In the genomic region with DNA sequence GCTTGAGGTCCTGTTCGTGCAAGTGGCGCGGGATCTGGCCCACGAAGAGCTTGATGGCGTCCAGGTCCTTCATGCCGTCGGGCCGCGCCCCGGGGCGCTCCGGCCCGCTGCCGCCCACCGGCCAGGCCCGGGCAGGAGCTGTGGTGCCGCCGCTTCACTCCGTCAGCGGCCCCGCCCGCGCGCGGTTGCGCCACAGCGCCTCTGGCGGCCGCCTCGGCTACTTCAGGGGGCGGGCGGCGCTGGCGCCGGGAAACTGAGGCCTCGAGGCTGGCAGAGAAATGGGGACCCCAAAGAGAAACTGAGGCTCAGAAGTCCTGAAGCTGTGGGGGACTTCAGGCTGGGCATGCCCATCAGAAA, we compare ENCODE assay signal across 7 mouse cellular contexts. TPM values are rescaled to one million over a fixed set of nuclear protein-coding genes. Genes with fewer than 3 reads are reported as not detected.
DNase-seq lines count a peak whose midpoint lies in the region; ATAC-seq and TF ChIP-seq lines count a peak whose summit lies in the region.

TSS of gene Celf5 (minus strand) at position 177 of the 357 bp plus-strand sequence.

- H3K4me3 ChIP-seq in cortical plate, adult 2 months (ENCODE audit: insufficient read depth, low read length), result peak within 1 kb of the TSS; percentile 99
- H3K4me3 ChIP-seq in heart, embryonic 15.5 days, result peak within 1 kb of the TSS; percentile 54
- H3K4me3 ChIP-seq in lung, embryonic 15.5 days, result peak within 1 kb of the TSS; percentile 39
- H3K4me3 ChIP-seq in olfactory bulb, adult 2 months (ENCODE audit: insufficient read depth, low read depth, low read length), result peak within 1 kb of the TSS; percentile 62

- H3K27ac ChIP-seq in cortical plate, adult 2 months (ENCODE audit: insufficient read depth, low read length), result peak within 1 kb of the TSS; percentile 93
- no peak within 1 kb of the TSS for H3K27ac ChIP-seq in heart, embryonic 15.5 days
- H3K27ac ChIP-seq in lung, embryonic 15.5 days, result no peak within 1 kb of the TSS
- H3K27ac ChIP-seq in olfactory bulb, adult 2 months (ENCODE audit: insufficient read depth, low read depth, low read length), result peak within 1 kb of the TSS; percentile 76

- DNase-seq in NIH3T3 (ENCODE audit: low read depth), result peak; percentile 81
- peak in 1 of 2 experiments; percentile 64 for DNase-seq in layer of hippocampus, adult 8-10 months (ENCODE audit: low spot score in 2 of 2)

- peaks cover 48% of the 10 kb centered on the region for H3K27me3 ChIP-seq in heart, embryonic 15.5 days
- peaks cover 31% of the 10 kb centered on the region for H3K27me3 ChIP-seq in lung, embryonic 15.5 days

- no peaks in the 10 kb centered on the region for H3K9me3 ChIP-seq in heart, embryonic 15.5 days (replicated peaks)
- no peaks in the 10 kb centered on the region for H3K9me3 ChIP-seq in lung, embryonic 15.5 days

- H3K36me3 ChIP-seq in heart, embryonic 15.5 days, result peaks cover 11% of the 10 kb centered on the region
- H3K36me3 ChIP-seq in lung, embryonic 15.5 days, result peaks cover 11% of the 10 kb centered on the region; the same call in 1 of the 2 replicates

- WGBS in heart, embryonic 15.5 days, result 0% methylated on average over 20 of the region's 36 CpGs
- 0% methylated on average over 35 of the region's 36 CpGs for WGBS in lung, embryonic 15.5 days
- WGBS in olfactory bulb, adult 2 months, result under 1% methylated on average over 36 of the region's 36 CpGs

- TF ChIP-seq POLR2A in cortical plate, adult 2 months (IDR thresholded peaks at IDR 0.05; ENCODE audit: extremely low read depth, insufficient read depth, low read length), result peak; percentile 30; the same call in 1 of the 2 replicates
- TF ChIP-seq POLR2A in olfactory bulb, adult 2 months (IDR thresholded peaks at IDR 0.05; ENCODE audit: insufficient read depth, low read depth, low read length), result peak; percentile 67

- peaks cover 7% of the 10 kb centered on the region; the same call in 1 of the 2 replicates for H3K4me1 ChIP-seq in cortical plate, adult 2 months (ENCODE audit: control insufficient read depth, insufficient read depth, low read length)
- peaks cover 12% of the 10 kb centered on the region for H3K4me1 ChIP-seq in heart, embryonic 15.5 days (replicated peaks)
- peaks cover 7% of the 10 kb centered on the region; the same call in 1 of the 2 replicates for H3K4me1 ChIP-seq in lung, embryonic 15.5 days
- H3K4me1 ChIP-seq in olfactory bulb, adult 2 months (ENCODE audit: control insufficient read depth, insufficient read depth, low read length), result peaks cover 44% of the 10 kb centered on the region

- H3K9ac ChIP-seq in heart, embryonic 15.5 days, result peak within 1 kb of the TSS; percentile 55
- peak within 1 kb of the TSS; percentile 48 for H3K9ac ChIP-seq in lung, embryonic 15.5 days

- peak within 1 kb of the TSS; percentile 94 for H3K4me2 ChIP-seq in heart, embryonic 15.5 days
- peak within 1 kb of the TSS; percentile 96 for H3K4me2 ChIP-seq in lung, embryonic 15.5 days

- peak; percentile 76 for ATAC-seq in CD4-positive, CD25-positive, alpha-beta regulatory T cell, adult 4 months
- ATAC-seq in heart, embryonic 15.5 days (replicated peaks; ENCODE audit: insufficient number of reproducible peaks, insufficient read depth, low FRiP score, low read depth), result peak; percentile 16; the same call in 1 of the 2 replicates
- peak; percentile 37; the same call in 1 of the 2 replicates for ATAC-seq in lung, embryonic 15.5 days (ENCODE audit: borderline replicate concordance, extremely low read depth, low FRiP score, low TSS enrichment)

- TF ChIP-seq CTCF in cortical plate, adult 2 months (IDR thresholded peaks at IDR 0.05; ENCODE audit: extremely low read depth, insufficient read depth, low read length), result peak; percentile 37; the same call in 1 of the 2 replicates
- TF ChIP-seq CTCF in olfactory bulb, adult 2 months (IDR thresholded peaks at IDR 0.05; ENCODE audit: insufficient read depth, low read depth, low read length), result peak; percentile 91

RNA-seq across cellular contexts. Expression of gene Celf5, which starts in this region (rescaled TPM):
- polyA plus RNA-seq in CD4-positive, CD25-positive, alpha-beta regulatory T cell, adult 4 months (2017; shearing (Covaris generic)), result 1 to 10 TPM in 1 of 2 experiments, under 1 TPM in 1; 0.53 to 1.1 TPM
- polyA plus RNA-seq in cortical plate, adult 2 months (2012; rRNA removed), result 307 and 309 TPM in 2 replicates
- polyA plus RNA-seq in heart, embryonic 15.5 days (2015; fragmentation: Nextera tagmentation; extraction: Ambion mirVana), result 0.08 and 0.41 TPM in 2 replicates
- 100 to 1,000 TPM; 230 to 284 (median 256) TPM for total RNA-seq in layer of hippocampus, adult 8-10 months (2022)
- 0.34 and 0.42 TPM in 2 replicates for polyA plus RNA-seq in lung, embryonic 15.5 days (2015; fragmentation: Nextera tagmentation; extraction: Ambion mirVana)
- not detected in 2 replicates for polyA plus RNA-seq in olfactory bulb, adult 2 months (2012; ENCODE audit: insufficient read depth, insufficient read length, low replicate concordance, missing spikeins)

Comparison
In these comparisons a context has a peak if more than half of its experiments do, and no peak if none do; other contexts are left out.
1. Peak in ATAC-seq, H3K4me3 ChIP-seq, H3K9ac ChIP-seq and H3K4me2 ChIP-seq in heart, embryonic 15.5 days; RNA of the gene not detected or under 1 TPM.
2. Peak in ATAC-seq, H3K4me3 ChIP-seq, H3K9ac ChIP-seq and H3K4me2 ChIP-seq in lung, embryonic 15.5 days; RNA of the gene not detected or under 1 TPM.
3. ATAC-seq: peak in every context shown above with its lines; median percentile 76 in CD4-positive, CD25-positive, alpha-beta regulatory T cell, adult 4 months; 37 in lung, embryonic 15.5 days; 16 in heart, embryonic 15.5 days.
4. H3K27ac ChIP-seq: peak in cortical plate, adult 2 months (single experiment) and olfactory bulb, adult 2 months (single experiment); none in heart, embryonic 15.5 days (single experiment) and lung, embryonic 15.5 days (single experiment).
5. H3K4me3 ChIP-seq: peak in every context shown above with its lines; median percentile 99 in cortical plate, adult 2 months; 62 in olfactory bulb, adult 2 months; 54 in heart, embryonic 15.5 days; 39 in lung, embryonic 15.5 days.